Mouse (Mus musculus) stomach, embryonic 16.5 days (tissue): Measurements from ENCODE around the gene E2f1. TPM values are rescaled to one million over a fixed set of nuclear protein-coding genes. Genes with fewer than 3 reads are reported as not detected.

Experiments
- ATAC-seq: fragments of 200-750 bp; cut with Nextera tagmentation; 2 replicates; pipeline ENCODE4 v1.8.0; 2017; ENCODE audit warnings: moderate number of reproducible peaks, moderate TSS enrichment; ENCODE audit not compliant: insufficient read depth, low FRiP score
- H3K27ac ChIP-seq: fragments of 300-500 bp; sonication (generic); 2 replicates; pipeline ENCODE4 v1.5.1; 2014; ENCODE audit warnings: low read length
- H3K27me3 ChIP-seq: fragments of 300-500 bp; sonication (generic); 2 replicates; pipeline ENCODE4 v1.6.1; 2014; ENCODE audit warnings: low read length, control low read depth, mixed read lengths; ENCODE audit not compliant: control insufficient read depth, insufficient read depth
- H3K36me3 ChIP-seq: fragments of 300-500 bp; sonication (generic); 2 replicates; pipeline ENCODE4 v1.6.1; 2014; ENCODE audit warnings: low read length; ENCODE audit not compliant: control insufficient read depth, insufficient read depth
- H3K4me1 ChIP-seq: fragments of 300-500 bp; sonication (generic); 2 replicates; pipeline ENCODE4 v1.6.1; 2014; ENCODE audit warnings: low read length, control low read depth, mixed read lengths; ENCODE audit not compliant: control insufficient read depth, insufficient read depth
- H3K4me2 ChIP-seq: fragments of 300-500 bp; sonication (generic); 2 replicates; pipeline ENCODE4 v1.6.1; 2014; ENCODE audit warnings: low read depth, low read length, mixed read lengths
- H3K4me3 ChIP-seq: fragments of 300-500 bp; sonication (generic); replicated peaks from 2 replicates; pipeline ENCODE4 v1.5.1; 2014; ENCODE audit warnings: mild to moderate bottlenecking, low read length
- H3K9ac ChIP-seq: fragments of 300-500 bp; sonication (generic); 2 replicates; pipeline ENCODE4 v1.6.1; 2014; ENCODE audit warnings: low read length
- H3K9me3 ChIP-seq: fragments of 300-500 bp; sonication (generic); replicated peaks from 2 replicates; pipeline ENCODE4 v1.6.1; 2016; ENCODE audit warnings: low read length, control low read depth; ENCODE audit not compliant: control insufficient read depth
- WGBS: fragments of 180-500 bp; shearing (Covaris S2); extraction: QIAGEN DNeasy Blood & Tissue Kit; methylation state at CpG from one replicate; pipeline ENCODE4 v1.1.7; 2014; 5-methylcytosine and 5-hydroxymethylcytosine counted together
- polyA plus RNA-seq: library from polyadenylated mRNA; unstranded; fragments of >200 nt; fragmentation: Nextera tagmentation; extraction: Ambion mirVana; gene quantifications from 2 replicates; pipeline ENCODE4 v1.2.1, GENCODE M21; 2015

E2f1 gene
- polyA plus RNA-seq, 1 experiment from 2014 or later = 9.3 TPM

- Histone ChIP-seq H3K4me2 (no peak overlapping the region), H3K27me3 (no peaks in the 10 kb centered on the region), H3K4me3 (no peak overlapping the region), H3K9ac (no peak overlapping the region), H3K9me3 (no peaks in the 10 kb centered on the region), H3K4me1 (peaks cover 22% of the 10 kb centered on the region), H3K27ac (no peak overlapping the region), H3K36me3 (no peaks in the 10 kb centered on the region)
- no peak for ATAC-seq
- 68% methylated on average over 3 of the region's 3 CpGs for WGBS
These were observed 3.3 kb upstream of the E2f1 start for GRCm38 (mm10) chr2:154572996-154573395.

- no peak for ATAC-seq
- Histone ChIP-seq H3K9ac (no peak overlapping the region), H3K9me3 (no peaks in the 10 kb centered on the region), H3K4me3 (no peak overlapping the region), H3K4me2 (no peak overlapping the region), H3K27me3 (no peaks in the 10 kb centered on the region), H3K4me1 (peaks cover 31% of the 10 kb centered on the region), H3K36me3 (no peaks in the 10 kb centered on the region), H3K27ac (peak overlapping the region; percentile 29; the same call in 1 of the 2 replicates)
- WGBS = 49% methylated on average over 8 of the region's 8 CpGs
These were observed 2.3 kb upstream of the E2f1 start for GRCm38 (mm10) chr2:154571976-154572375.

- no peaks in the 10 kb centered on the region for H3K27me3 ChIP-seq
- no peak overlapping the region for H3K4me3 ChIP-seq
- H3K4me2 ChIP-seq = no peak overlapping the region
- H3K9me3 ChIP-seq = no peaks in the 10 kb centered on the region
- H3K27ac ChIP-seq = no peak overlapping the region
- WGBS = 82% methylated on average over 4 of the region's 4 CpGs
- ATAC-seq = no peak
- no peak overlapping the region for H3K9ac ChIP-seq
- H3K4me1 ChIP-seq = peaks cover 38% of the 10 kb centered on the region
- H3K36me3 ChIP-seq = no peaks in the 10 kb centered on the region
These were observed 1.6 kb upstream of the E2f1 start for GRCm38 (mm10) chr2:154571266-154571665.

- Histone ChIP-seq H3K27me3 (no peaks in the 10 kb centered on the region), H3K4me3 (no peak overlapping the region), H3K27ac (peak overlapping the region; percentile 83; the same call in 1 of the 2 replicates), H3K4me1 (peaks cover 42% of the 10 kb centered on the region), H3K4me2 (peak overlapping the region; percentile 76), H3K9me3 (no peaks in the 10 kb centered on the region), H3K9ac (no peak overlapping the region), H3K36me3 (no peaks in the 10 kb centered on the region)
- WGBS = 57% methylated on average over 4 of the region's 4 CpGs
- ATAC-seq = no peak
These were observed 974 bp upstream of the E2f1 start for GRCm38 (mm10) chr2:154570666-154571065.

- H3K4me1 ChIP-seq = peaks cover 42% of the 10 kb centered on the region
- peak overlapping the region; percentile 88 for H3K27ac ChIP-seq
- no peaks in the 10 kb centered on the region for H3K9me3 ChIP-seq
- WGBS = under 1% methylated on average over 66 of the region's 70 CpGs
- peak overlapping the region; percentile 75 for H3K9ac ChIP-seq
- peak overlapping the region; percentile 76 for H3K4me2 ChIP-seq
- ATAC-seq = peak; percentile 83
- H3K36me3 ChIP-seq = 0 out of 2 replicates have a peak, but pooled peaks cover under 1% of the 10 kb centered on the region
- no peaks in the 10 kb centered on the region for H3K27me3 ChIP-seq
- peak overlapping the region; percentile 75 for H3K4me3 ChIP-seq
These were observed 482 bp downstream of the E2f1 start for GRCm38 (mm10) chr2:154569071-154569748.

GRCm38 (mm10) chr2:154568329-154569070, 1.2 kb downstream of the E2f1 start:
- peak overlapping the region; percentile 75 for H3K9ac ChIP-seq
- peaks cover 42% of the 10 kb centered on the region for H3K4me1 ChIP-seq
- H3K4me3 ChIP-seq = peak overlapping the region; percentile 75
- WGBS = 17% methylated on average over 10 of the region's 10 CpGs
- H3K9me3 ChIP-seq = no peaks in the 10 kb centered on the region
- H3K36me3 ChIP-seq = peaks cover 2% of the 10 kb centered on the region; the same call in 1 of the 2 replicates
- H3K4me2 ChIP-seq = peak overlapping the region; percentile 76
- no peaks in the 10 kb centered on the region for H3K27me3 ChIP-seq
- no peak for ATAC-seq
- peak overlapping the region; percentile 88 for H3K27ac ChIP-seq

GRCm38 (mm10) chr2:154567766-154568165, 1.9 kb downstream of the E2f1 start:
- no peaks in the 10 kb centered on the region for H3K9me3 ChIP-seq
- H3K9ac ChIP-seq = peak overlapping the region; percentile 75; the same call in 1 of the 2 replicates
- no peaks in the 10 kb centered on the region for H3K27me3 ChIP-seq

GRCm38 (mm10) chr2:154566641-154567040, 3.1 kb downstream of the E2f1 start:
- no peak for ATAC-seq
- no peak overlapping the region for H3K4me3 ChIP-seq
- no peaks in the 10 kb centered on the region for H3K27me3 ChIP-seq
- 36% methylated on average over 8 of the region's 8 CpGs for WGBS
- 0 out of 2 replicates have a peak overlapping the region, but pooled peaks have one; percentile 27 for H3K4me2 ChIP-seq
- H3K4me1 ChIP-seq = peaks cover 37% of the 10 kb centered on the region
- peaks cover 14% of the 10 kb centered on the region for H3K36me3 ChIP-seq
- H3K9me3 ChIP-seq = no peaks in the 10 kb centered on the region
- H3K27ac ChIP-seq = peak overlapping the region; percentile 34; the same call in 1 of the 2 replicates
- H3K9ac ChIP-seq = peak overlapping the region; percentile 17

More at GRCm38 (mm10) chr2:154567766-154568165, 1.9 kb downstream of the E2f1 start:
- ATAC-seq = no peak
- H3K4me1 ChIP-seq = peaks cover 42% of the 10 kb centered on the region
- peak overlapping the region; percentile 75 for H3K4me3 ChIP-seq
- H3K27ac ChIP-seq = peak overlapping the region; percentile 88; the same call in 1 of the 2 replicates
- peak overlapping the region; percentile 76 for H3K4me2 ChIP-seq
- WGBS = 41% methylated on average over 2 of the region's 2 CpGs
- H3K36me3 ChIP-seq = peaks cover 7% of the 10 kb centered on the region

GRCm38 (mm10) chr2:154565562-154565961, 4.1 kb downstream of the E2f1 start:
- no peak overlapping the region for H3K4me2 ChIP-seq
- H3K36me3 ChIP-seq = peaks cover 18% of the 10 kb centered on the region
- H3K27me3 ChIP-seq = no peaks in the 10 kb centered on the region
- H3K9ac ChIP-seq = peak overlapping the region; percentile 1; the same call in 1 of the 2 replicates
- no peak for ATAC-seq
- H3K4me3 ChIP-seq = no peak overlapping the region
- no peaks in the 10 kb centered on the region for H3K9me3 ChIP-seq
- peaks cover 29% of the 10 kb centered on the region for H3K4me1 ChIP-seq
- 80% methylated on average over 3 of the region's 3 CpGs for WGBS
- no peak overlapping the region for H3K27ac ChIP-seq
